Mouse (Mus musculus): ENCODE data around the gene Actl6a. TPM values are rescaled to one million over a fixed set of nuclear protein-coding genes. Genes with fewer than 3 reads are reported as not detected.

Actl6a gene
- polyA plus RNA-seq, 1 experiment from 2014 or later, result 197 TPM

- no peak for ATAC-seq (ENCODE audit: insufficient number of reproducible peaks, insufficient read depth, low FRiP score, low TSS enrichment)
- Histone ChIP-seq H3K4me2 (replicated peaks) (no peak overlapping the region), H3K9me3 (no peaks in the 10 kb centered on the region), H3K27ac (no peak overlapping the region), H3K4me3 (no peak overlapping the region), H3K4me1 (no peaks in the 10 kb centered on the region), H3K9ac (no peak overlapping the region), H3K27me3 (no peaks in the 10 kb centered on the region), H3K36me3 (no peaks in the 10 kb centered on the region)
These were observed 32.9 kb upstream of the Actl6a start for GRCm38 (mm10) chr3:32673151-32673550.

GRCm38 (mm10) chr3:32676393-32676792 is 29.7 kb upstream of the Actl6a start:
- H3K36me3 ChIP-seq, result no peaks in the 10 kb centered on the region
- no peaks in the 10 kb centered on the region for H3K9me3 ChIP-seq
- no peak overlapping the region for H3K27ac ChIP-seq
- no peaks in the 10 kb centered on the region for H3K27me3 ChIP-seq
- no peak overlapping the region for H3K4me2 ChIP-seq (replicated peaks)
- ATAC-seq (ENCODE audit: insufficient number of reproducible peaks, insufficient read depth, low FRiP score, low TSS enrichment), result no peak
- no peak overlapping the region for H3K9ac ChIP-seq
- H3K4me1 ChIP-seq, result no peaks in the 10 kb centered on the region
- WGBS, result 86% methylated on average over 6 of the region's 6 CpGs
- no peak overlapping the region for H3K4me3 ChIP-seq

- WGBS, result 76% methylated on average over 12 of the region's 12 CpGs
- no peaks in the 10 kb centered on the region for H3K9me3 ChIP-seq
- no peak for ATAC-seq (ENCODE audit: insufficient number of reproducible peaks, insufficient read depth, low FRiP score, low TSS enrichment)
These were observed 23.1 kb upstream of the Actl6a start for GRCm38 (mm10) chr3:32682910-32683531.

GRCm38 (mm10) chr3:32684631-32685030 is 21.5 kb upstream of the Actl6a start:
- WGBS, result 70% methylated on average over 3 of the region's 3 CpGs
- no peak for ATAC-seq (ENCODE audit: insufficient number of reproducible peaks, insufficient read depth, low FRiP score, low TSS enrichment)
- no peaks in the 10 kb centered on the region for H3K4me1 ChIP-seq

More at GRCm38 (mm10) chr3:32682910-32683531, 23.1 kb upstream of the Actl6a start:
- H3K27me3 ChIP-seq, result no peaks in the 10 kb centered on the region
- no peaks in the 10 kb centered on the region for H3K36me3 ChIP-seq
- H3K4me1 ChIP-seq, result no peaks in the 10 kb centered on the region
- no peak overlapping the region for H3K9ac ChIP-seq
- H3K4me2 ChIP-seq (replicated peaks), result no peak overlapping the region
- H3K27ac ChIP-seq, result no peak overlapping the region
- no peak overlapping the region for H3K4me3 ChIP-seq

GRCm38 (mm10) chr3:32686537-32686936 is 19.6 kb upstream of the Actl6a start:
- Histone ChIP-seq H3K4me1 (no peaks in the 10 kb centered on the region), H3K9me3 (no peaks in the 10 kb centered on the region), H3K4me2 (replicated peaks) (no peak overlapping the region), H3K9ac (no peak overlapping the region), H3K27ac (no peak overlapping the region), H3K27me3 (no peaks in the 10 kb centered on the region), H3K36me3 (no peaks in the 10 kb centered on the region), H3K4me3 (no peak overlapping the region)
- no peak for ATAC-seq (ENCODE audit: insufficient number of reproducible peaks, insufficient read depth, low FRiP score, low TSS enrichment)
- 66% methylated on average over 1 of the region's 1 CpGs for WGBS

More at GRCm38 (mm10) chr3:32684631-32685030, 21.5 kb upstream of the Actl6a start:
- H3K9me3 ChIP-seq, result no peaks in the 10 kb centered on the region
- no peak overlapping the region for H3K4me2 ChIP-seq (replicated peaks)
- no peak overlapping the region for H3K27ac ChIP-seq
- H3K9ac ChIP-seq, result no peak overlapping the region
- H3K36me3 ChIP-seq, result no peaks in the 10 kb centered on the region
- H3K4me3 ChIP-seq, result no peak overlapping the region
- no peaks in the 10 kb centered on the region for H3K27me3 ChIP-seq

- H3K9me3 ChIP-seq, result no peaks in the 10 kb centered on the region
- no peaks in the 10 kb centered on the region for H3K4me1 ChIP-seq
- 61% methylated on average over 4 of the region's 4 CpGs for WGBS
- no peaks in the 10 kb centered on the region for H3K36me3 ChIP-seq
- no peak overlapping the region for H3K4me3 ChIP-seq
- no peak for ATAC-seq (ENCODE audit: insufficient number of reproducible peaks, insufficient read depth, low FRiP score, low TSS enrichment)
- no peak overlapping the region for H3K27ac ChIP-seq
- no peak overlapping the region for H3K9ac ChIP-seq
- H3K27me3 ChIP-seq, result no peaks in the 10 kb centered on the region
- H3K4me2 ChIP-seq (replicated peaks), result no peak overlapping the region
These were observed 18.9 kb upstream of the Actl6a start for GRCm38 (mm10) chr3:32687156-32687555.

- Histone ChIP-seq H3K9me3 (no peaks in the 10 kb centered on the region), H3K27me3 (no peaks in the 10 kb centered on the region), H3K4me2 (replicated peaks) (no peak overlapping the region), H3K9ac (no peak overlapping the region), H3K27ac (no peak overlapping the region), H3K4me3 (no peak overlapping the region), H3K4me1 (no peaks in the 10 kb centered on the region), H3K36me3 (no peaks in the 10 kb centered on the region)
- no peak for ATAC-seq (ENCODE audit: insufficient number of reproducible peaks, insufficient read depth, low FRiP score, low TSS enrichment)
- WGBS, result 85% methylated on average over 9 of the region's 9 CpGs
These were observed 16.5 kb upstream of the Actl6a start for GRCm38 (mm10) chr3:32689567-32689999.

- Histone ChIP-seq H3K27me3 (no peaks in the 10 kb centered on the region), H3K36me3 (no peaks in the 10 kb centered on the region), H3K4me3 (no peak overlapping the region), H3K4me1 (no peaks in the 10 kb centered on the region), H3K9me3 (no peaks in the 10 kb centered on the region), H3K27ac (no peak overlapping the region), H3K4me2 (replicated peaks) (no peak overlapping the region), H3K9ac (no peak overlapping the region)
- ATAC-seq (ENCODE audit: insufficient number of reproducible peaks, insufficient read depth, low FRiP score, low TSS enrichment), result no peak
- 81% methylated on average over 3 of the region's 3 CpGs for WGBS
These were observed 16.1 kb upstream of the Actl6a start for GRCm38 (mm10) chr3:32690008-32690407.

GRCm38 (mm10) chr3:32690901-32691300 is 15.2 kb upstream of the Actl6a start:
- H3K27ac ChIP-seq, result no peak overlapping the region
- no peaks in the 10 kb centered on the region for H3K4me1 ChIP-seq
- no peaks in the 10 kb centered on the region for H3K27me3 ChIP-seq
- H3K9me3 ChIP-seq, result no peaks in the 10 kb centered on the region
- H3K36me3 ChIP-seq, result no peaks in the 10 kb centered on the region
- H3K4me3 ChIP-seq, result no peak overlapping the region
- WGBS, result 54% methylated on average over 1 of the region's 1 CpGs
- no peak overlapping the region for H3K4me2 ChIP-seq (replicated peaks)
- no peak overlapping the region for H3K9ac ChIP-seq
- ATAC-seq (ENCODE audit: insufficient number of reproducible peaks, insufficient read depth, low FRiP score, low TSS enrichment), result no peak

- ATAC-seq (ENCODE audit: insufficient number of reproducible peaks, insufficient read depth, low FRiP score, low TSS enrichment), result no peak
- 79% methylated on average over 5 of the region's 5 CpGs for WGBS
These were observed 14.3 kb upstream of the Actl6a start for GRCm38 (mm10) chr3:32691841-32692240.

GRCm38 (mm10) chr3:32694211-32694610 is 11.9 kb upstream of the Actl6a start:
- H3K4me1 ChIP-seq, result no peaks in the 10 kb centered on the region
- no peak overlapping the region for H3K27ac ChIP-seq
- H3K27me3 ChIP-seq, result no peaks in the 10 kb centered on the region
- WGBS, result 44% methylated on average over 5 of the region's 5 CpGs
- no peak overlapping the region for H3K4me2 ChIP-seq (replicated peaks)
- H3K9me3 ChIP-seq, result no peaks in the 10 kb centered on the region
- H3K4me3 ChIP-seq, result no peak overlapping the region
- ATAC-seq (ENCODE audit: insufficient number of reproducible peaks, insufficient read depth, low FRiP score, low TSS enrichment), result no peak
- H3K9ac ChIP-seq, result no peak overlapping the region
- H3K36me3 ChIP-seq, result no peaks in the 10 kb centered on the region

More at GRCm38 (mm10) chr3:32691841-32692240, 14.3 kb upstream of the Actl6a start:
- Histone ChIP-seq H3K27ac (no peak overlapping the region), H3K36me3 (no peaks in the 10 kb centered on the region), H3K4me3 (no peak overlapping the region), H3K4me2 (replicated peaks) (no peak overlapping the region), H3K27me3 (no peaks in the 10 kb centered on the region), H3K4me1 (no peaks in the 10 kb centered on the region), H3K9ac (no peak overlapping the region), H3K9me3 (no peaks in the 10 kb centered on the region)

- H3K4me3 ChIP-seq, result no peak overlapping the region
- H3K4me1 ChIP-seq, result no peaks in the 10 kb centered on the region
- H3K36me3 ChIP-seq, result no peaks in the 10 kb centered on the region
- H3K27me3 ChIP-seq, result no peaks in the 10 kb centered on the region
- no peak overlapping the region for H3K9ac ChIP-seq
- H3K27ac ChIP-seq, result no peak overlapping the region
- no peaks in the 10 kb centered on the region for H3K9me3 ChIP-seq
- WGBS, result 75% methylated on average over 12 of the region's 12 CpGs
- no peak for ATAC-seq (ENCODE audit: insufficient number of reproducible peaks, insufficient read depth, low FRiP score, low TSS enrichment)
- no peak overlapping the region for H3K4me2 ChIP-seq (replicated peaks)
These were observed 11.1 kb upstream of the Actl6a start for GRCm38 (mm10) chr3:32694737-32695582.

Data from embryonic facial prominence, embryonic 12.5 days (tissue).